Mouse (Mus musculus) embryonic facial prominence, embryonic 14.5 days (tissue): ENCODE data around the gene Ppp1r18. TPM values are rescaled to one million over a fixed set of nuclear protein-coding genes. Genes with fewer than 3 reads are reported as not detected.

Experiments used
- ATAC-seq: fragments of 200-750 bp; cut with Nextera tagmentation; 2 replicates; pipeline ENCODE4 v1.8.0; 2017; ENCODE audit warnings: low read depth, moderate number of reproducible peaks, moderate TSS enrichment
- DNase-seq: peaks from one replicate; pipeline ENCODE4 v3.0.0-alpha.2; 2015; ENCODE audit warnings: low spot score
- H3K27ac ChIP-seq: fragments of 300-500 bp; sonication (generic); replicated peaks from 2 replicates; pipeline ENCODE4 v1.5.1; 2014; ENCODE audit warnings: low read depth, mild to moderate bottlenecking, low read length, moderate library complexity
- H3K27me3 ChIP-seq: fragments of 300-500 bp; sonication (generic); replicated peaks from 2 replicates; pipeline ENCODE4 v1.6.1; 2014; ENCODE audit warnings: low read length; ENCODE audit not compliant: control insufficient read depth, insufficient read depth
- H3K36me3 ChIP-seq: fragments of 300-500 bp; sonication (generic); 2 replicates; pipeline ENCODE4 v1.6.1; 2014; ENCODE audit warnings: low read length, mixed read lengths; ENCODE audit not compliant: control insufficient read depth, insufficient read depth
- H3K4me1 ChIP-seq: fragments of 300-500 bp; sonication (generic); 2 replicates; pipeline ENCODE4 v1.6.1; 2014; ENCODE audit warnings: antibody characterized with exemption, low read length; ENCODE audit not compliant: control insufficient read depth, insufficient read depth
- H3K4me2 ChIP-seq: fragments of 300-500 bp; sonication (generic); 2 replicates; pipeline ENCODE4 v1.6.1; 2014; ENCODE audit warnings: low read depth, mild to moderate bottlenecking, low read length, moderate library complexity, mixed read lengths
- H3K4me3 ChIP-seq: fragments of 300-500 bp; sonication (generic); 2 replicates; pipeline ENCODE4 v1.5.1; 2014; ENCODE audit warnings: low read depth, mild to moderate bottlenecking, low read length
- H3K9ac ChIP-seq: fragments of 300-500 bp; sonication (generic); 2 replicates; pipeline ENCODE4 v1.6.1; 2014; ENCODE audit warnings: low read depth, mild to moderate bottlenecking, low read length, moderate library complexity, mixed read lengths
- H3K9me3 ChIP-seq: fragments of 300-500 bp; sonication (generic); 2 replicates; pipeline ENCODE4 v1.6.1; 2016; ENCODE audit warnings: low read length; ENCODE audit not compliant: control insufficient read depth
- WGBS: fragments of 180-500 bp; shearing (Covaris S2); extraction: QIAGEN DNeasy Blood & Tissue Kit; methylation state at CpG from one replicate; pipeline ENCODE4 v1.1.7; 2014; 5-methylcytosine and 5-hydroxymethylcytosine counted together
- polyA plus RNA-seq: library from polyadenylated mRNA; unstranded; fragments of >200 nt; fragmentation: Nextera tagmentation; extraction: Ambion mirVana; gene quantifications from 2 replicates; pipeline ENCODE4 v1.2.1, GENCODE M21; 2014

The Ppp1r18 gene
- polyA plus RNA-seq, 1 experiment from 2014 or later: 27.8 TPM

DNA sequence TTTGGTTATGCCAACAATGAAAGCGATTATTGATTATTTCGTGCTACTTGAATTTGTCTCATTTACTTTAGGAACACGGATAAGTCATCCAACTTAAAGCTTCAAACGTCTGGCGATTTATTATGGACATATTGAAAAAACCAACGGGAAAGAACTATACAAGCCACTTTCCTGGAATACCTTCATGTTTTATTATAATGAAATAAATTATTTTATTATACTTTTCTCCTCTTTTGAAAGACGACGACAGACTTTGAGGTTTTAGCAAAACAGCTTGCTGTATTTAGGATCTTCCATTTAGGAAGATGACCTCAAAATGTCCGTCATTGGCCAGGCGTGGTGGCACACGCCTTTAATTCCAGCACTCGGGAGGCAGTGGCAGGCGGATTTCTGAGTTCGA lies 24.8 kb upstream of the Ppp1r18 start:
- WGBS: 57% methylated on average over 14 of the region's 14 CpGs
- H3K36me3 ChIP-seq: peaks cover 26% of the 10 kb centered on the region
- H3K4me1 ChIP-seq: peaks cover 18% of the 10 kb centered on the region
- H3K27me3 ChIP-seq: no peaks in the 10 kb centered on the region
- ATAC-seq: no peak
- no peaks in the 10 kb centered on the region for H3K9me3 ChIP-seq
- no peak for DNase-seq
- H3K4me2 ChIP-seq: peak overlapping the region; percentile 45
- H3K4me3 ChIP-seq: peak overlapping the region; percentile 54
- peak overlapping the region; percentile 28; the same call in 1 of the 2 replicates for H3K27ac ChIP-seq
- H3K9ac ChIP-seq: peak overlapping the region; percentile 45

- no peaks in the 10 kb centered on the region for H3K27me3 ChIP-seq
- peak within 1 kb of the TSS; percentile 72 for H3K9ac ChIP-seq
- H3K9me3 ChIP-seq: no peaks in the 10 kb centered on the region
- H3K4me2 ChIP-seq: peak within 1 kb of the TSS; percentile 75
- DNase-seq (peak; percentile 100), ATAC-seq (peak; percentile 90)
- H3K4me1 ChIP-seq: peaks cover 14% of the 10 kb centered on the region
- peaks cover 26% of the 10 kb centered on the region for H3K36me3 ChIP-seq
- H3K27ac ChIP-seq: peak within 1 kb of the TSS; percentile 84
- 0% methylated on average over 41 of the region's 59 CpGs for WGBS
- peak within 1 kb of the TSS; percentile 54 for H3K4me3 ChIP-seq
Measured at GRCm38 (mm10) chr17:35841076-35841950, 24.1 kb upstream of the Ppp1r18 start, which contains the start of gene Mdc1. Mdc1 (plus strand) TSS chr17:35841515.

DNA sequence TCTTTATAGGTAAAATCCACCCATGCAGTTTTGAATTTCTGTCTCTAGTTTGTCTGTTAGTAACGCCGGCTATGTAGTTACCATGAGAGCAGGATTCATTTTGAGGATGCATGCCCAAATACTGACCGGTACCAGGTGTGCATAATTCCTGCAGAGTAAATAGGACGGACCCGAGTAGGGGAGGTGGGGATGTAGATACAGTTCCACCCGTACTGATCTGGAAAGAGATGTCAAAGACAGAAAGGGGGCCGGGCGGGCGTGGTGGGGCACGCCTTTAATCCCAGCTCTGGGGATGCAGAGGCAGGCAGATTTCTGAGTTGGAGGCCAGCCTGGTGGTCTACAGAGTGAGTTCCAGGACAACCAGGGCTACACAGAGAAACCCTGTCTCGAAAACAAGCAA lies 23.4 kb upstream of the Ppp1r18 start:
- Histone ChIP-seq H3K36me3 (peaks cover 26% of the 10 kb centered on the region), H3K27me3 (no peaks in the 10 kb centered on the region), H3K4me3 (peak overlapping the region; percentile 54), H3K9me3 (no peaks in the 10 kb centered on the region), H3K9ac (peak overlapping the region; percentile 72), H3K27ac (peak overlapping the region; percentile 84), H3K4me2 (peak overlapping the region; percentile 75), H3K4me1 (peaks cover 14% of the 10 kb centered on the region)
- no peak for DNase-seq
- WGBS: 21% methylated on average over 11 of the region's 11 CpGs
- no peak for ATAC-seq

- 96% methylated on average over 3 of the region's 3 CpGs for WGBS
- no peaks in the 10 kb centered on the region for H3K9me3 ChIP-seq
- no peak for DNase-seq
- H3K4me3 ChIP-seq: no peak overlapping the region
- no peak overlapping the region for H3K4me2 ChIP-seq
- H3K27me3 ChIP-seq: no peaks in the 10 kb centered on the region
- peaks cover 41% of the 10 kb centered on the region for H3K36me3 ChIP-seq
- no peak for ATAC-seq
- H3K27ac ChIP-seq: no peak overlapping the region
- H3K4me1 ChIP-seq: peaks cover 14% of the 10 kb centered on the region
- no peak overlapping the region for H3K9ac ChIP-seq
Measured at GRCm38 (mm10) chr17:35843514-35843913, 21.9 kb upstream of the Ppp1r18 start.

- Histone ChIP-seq H3K9ac (0 out of 2 replicates have a peak overlapping the region, but pooled peaks have one; percentile 8), H3K27ac (no peak overlapping the region), H3K27me3 (no peaks in the 10 kb centered on the region), H3K4me2 (no peak overlapping the region), H3K4me3 (no peak overlapping the region), H3K9me3 (no peaks in the 10 kb centered on the region), H3K4me1 (no peaks in the 10 kb centered on the region), H3K36me3 (peaks cover 86% of the 10 kb centered on the region)
- WGBS: 18% methylated on average over 1 of the region's 1 CpGs
- DNase-seq (no peak), ATAC-seq (peak; percentile 49)
Measured at GRCm38 (mm10) chr17:35848112-35848511, 17.3 kb upstream of the Ppp1r18 start.

DNA sequence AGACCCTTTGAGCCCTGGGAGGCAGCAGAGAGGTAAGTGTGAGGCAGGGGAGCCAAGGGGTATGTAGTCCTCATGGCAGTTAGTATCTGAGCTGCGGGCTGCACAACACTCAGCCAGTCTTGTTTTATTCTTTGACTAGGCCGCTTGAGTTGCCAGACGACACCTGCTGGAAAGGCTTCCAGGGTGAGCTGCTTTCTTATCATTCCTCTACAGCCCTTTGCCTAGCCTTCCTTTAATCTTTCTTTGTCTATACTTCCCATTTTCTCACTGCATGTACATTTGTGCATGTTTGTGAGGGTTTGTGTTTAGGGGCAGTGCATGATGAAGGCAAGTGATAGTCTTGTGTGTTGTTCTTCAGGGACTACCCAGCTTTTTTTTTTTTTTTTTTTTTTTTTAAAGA lies 14.4 kb upstream of the Ppp1r18 start:
- 97% methylated on average over 3 of the region's 3 CpGs for WGBS

DNA sequence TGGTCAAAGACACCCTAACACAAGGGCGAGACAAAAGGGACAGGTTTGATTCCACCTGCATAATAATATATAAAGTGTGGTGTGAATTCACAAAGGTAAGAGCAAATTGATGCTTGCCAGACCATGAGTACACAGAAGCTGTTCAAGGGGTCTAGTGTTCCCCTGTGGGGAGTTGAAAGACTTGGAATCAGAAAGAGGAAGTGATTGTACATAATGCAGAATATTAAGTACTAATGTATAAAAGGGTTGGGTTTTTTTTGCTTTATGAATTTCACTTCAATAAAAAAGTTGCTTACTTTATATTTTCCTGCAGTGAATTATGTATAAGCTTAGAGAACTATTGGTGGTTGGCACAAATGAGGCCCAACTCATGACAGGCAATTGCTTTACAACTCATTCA lies 6.0 kb upstream of the Ppp1r18 start:
- DNase-seq (no peak), ATAC-seq (no peak)
- Histone ChIP-seq H3K4me1 (peaks cover 9% of the 10 kb centered on the region; the same call in 1 of the 2 replicates), H3K4me3 (no peak overlapping the region), H3K4me2 (no peak overlapping the region), H3K27me3 (no peaks in the 10 kb centered on the region), H3K9ac (no peak overlapping the region), H3K9me3 (no peaks in the 10 kb centered on the region), H3K27ac (no peak overlapping the region), H3K36me3 (peaks cover 29% of the 10 kb centered on the region)
- 91% methylated on average over 1 of the region's 1 CpGs for WGBS

More for the DNA sequence above, 14.4 kb upstream of the Ppp1r18 start:
- Histone ChIP-seq H3K4me3 (no peak overlapping the region), H3K27ac (no peak overlapping the region), H3K4me1 (no peaks in the 10 kb centered on the region), H3K9me3 (no peaks in the 10 kb centered on the region), H3K27me3 (no peaks in the 10 kb centered on the region), H3K4me2 (no peak overlapping the region), H3K9ac (no peak overlapping the region), H3K36me3 (peaks cover 91% of the 10 kb centered on the region)
- DNase-seq (no peak), ATAC-seq (no peak)

GRCm38 (mm10) chr17:35859835-35860234 lies 5.6 kb upstream of the Ppp1r18 start:
- peaks cover 13% of the 10 kb centered on the region; the same call in 1 of the 2 replicates for H3K4me1 ChIP-seq
- no peak for ATAC-seq
- H3K4me3 ChIP-seq: no peak overlapping the region
- DNase-seq: no peak
- H3K36me3 ChIP-seq: peaks cover 25% of the 10 kb centered on the region
- no peaks in the 10 kb centered on the region for H3K27me3 ChIP-seq
- no peak overlapping the region for H3K9ac ChIP-seq
- H3K27ac ChIP-seq: no peak overlapping the region
- H3K9me3 ChIP-seq: no peaks in the 10 kb centered on the region
- no peak overlapping the region for H3K4me2 ChIP-seq
- whole genome bisulfite sequencing: 65% methylated on average over 2 of the region's 2 CpGs
